Mouse (Mus musculus) ES-E14 (cell line): ENCODE measurements around the gene Ndufs6. TPM values are rescaled to one million over a fixed set of nuclear protein-coding genes. Genes with fewer than 3 reads are reported as not detected.

Experiments used
- DNase-seq: peaks from one replicate; pipeline ENCODE4 v3.0.0-alpha.2; 2013; ENCODE audit warnings: low read depth, low spot score
- H3K27ac ChIP-seq: 2 replicates; pipeline ENCODE4 v1.5.1; 2012; ENCODE audit warnings: low read depth, mild to moderate bottlenecking, low read length, moderate library complexity, mixed read lengths; ENCODE audit not compliant: poor library complexity, insufficient read depth, severe bottlenecking
- H3K36me3 ChIP-seq: 2 replicates; pipeline ENCODE4 v1.6.1; 2012; ENCODE audit warnings: mild to moderate bottlenecking, low read length, moderate library complexity, mixed read lengths; ENCODE audit not compliant: control insufficient read depth, poor library complexity, insufficient read depth, severe bottlenecking
- H3K4me1 ChIP-seq, 2 experiments: fragments of 150-350 bp in 1 of 2; sonication (generic) in 1 of 2; 2 replicates each; pipeline ENCODE4 v1.6.1; 2012; ENCODE audit warnings: low read length in 2 of 2, mild to moderate bottlenecking in 1 of 2, mixed read lengths in 1 of 2; ENCODE audit not compliant: control insufficient read depth in 2 of 2, insufficient read depth in 2 of 2, poor library complexity in 1 of 2
- H3K4me3 ChIP-seq, 2 experiments: fragments of 150-350 bp in 1 of 2; sonication (generic) in 1 of 2; 2 replicates each; pipeline ENCODE4 v1.5.1; 2012; ENCODE audit warnings: low read length in 2 of 2, low read depth in 1 of 2, mild to moderate bottlenecking in 1 of 2, mixed read lengths in 1 of 2; ENCODE audit not compliant: insufficient read depth in 1 of 2, poor library complexity in 1 of 2, severe bottlenecking in 1 of 2
- H3K9ac ChIP-seq: 2 replicates; pipeline ENCODE4 v1.6.1; 2012; ENCODE audit warnings: low read depth, mild to moderate bottlenecking, low read length, mixed read lengths; ENCODE audit not compliant: poor library complexity, insufficient read depth, severe bottlenecking
- H3K9me3 ChIP-seq: fragments of 150-350 bp; sonication (generic); 2 replicates; pipeline ENCODE4 v1.6.1; 2012; ENCODE audit warnings: low read depth, mild to moderate bottlenecking, low read length; ENCODE audit not compliant: control insufficient read depth, insufficient read depth
- CHD2 ChIP-seq: IDR thresholded peaks from 2 replicates; pipeline ENCODE4 v1.6.1; 2014; ENCODE audit warnings: mild to moderate bottlenecking, low read depth, low read length, inconsistent platforms
- HCFC1 ChIP-seq: IDR thresholded peaks from 2 replicates; pipeline ENCODE4 v1.6.1; 2012; ENCODE audit warnings: low read length, inconsistent platforms, borderline replicate concordance; ENCODE audit not compliant: insufficient read depth
- MAFK ChIP-seq: IDR thresholded peaks from 2 replicates; pipeline ENCODE4 v1.6.1; 2014; ENCODE audit warnings: mild to moderate bottlenecking, low read depth, low read length, inconsistent platforms; ENCODE audit not compliant: insufficient read depth
- ZC3H11A ChIP-seq: IDR thresholded peaks from 2 replicates; pipeline ENCODE4 v1.6.1; 2012; ENCODE audit warnings: low read depth, mild to moderate bottlenecking, inconsistent platforms, low read length, borderline replicate concordance
- ZNF384 ChIP-seq: IDR thresholded peaks from 2 replicates; pipeline ENCODE4 v1.6.1; 2012; ENCODE audit warnings: low read depth, low read length, inconsistent platforms
- in situ Hi-C, 2 experiments: fragments of 600-800 bp; cut with MboI; formaldehyde crosslinking; loops; one replicate each; pipeline ENCODE4 v1.15.1; 2025; ENCODE audit warnings: low sequenced_read_pairs in 2 of 2, inconsistent platforms in 1 of 2; ENCODE audit not compliant: unreplicated experiment in 2 of 2
- total RNA-seq: library from RNA; depleted of rRNA; stranded (reverse); fragments of 300-350 nt; gene quantifications from 2 replicates; pipeline ENCODE4 v1.2.3, GENCODE M21; 2012

The Ndufs6 gene
- total RNA-seq, 1 experiment = 214 TPM

DNA sequence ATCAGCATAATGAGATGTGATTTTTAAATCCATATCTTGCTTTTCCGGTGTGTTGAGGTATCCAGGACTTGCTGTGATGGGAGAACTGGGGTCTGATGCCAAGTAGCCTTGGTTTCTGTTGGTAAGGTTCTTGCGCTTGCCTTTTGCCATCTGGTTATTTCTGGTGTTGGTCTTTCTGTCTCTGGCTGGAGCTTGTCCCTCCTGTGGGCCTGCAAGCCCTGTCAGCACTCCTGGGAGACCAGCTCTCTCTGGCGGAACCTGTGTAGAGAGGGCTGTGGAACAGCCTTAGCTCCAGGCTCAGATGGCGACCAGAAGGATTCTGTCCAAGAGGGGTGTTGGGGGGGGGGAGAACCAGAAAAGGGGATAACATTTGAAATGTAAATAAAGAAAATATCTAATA lies 18.4 kb upstream of the Ndufs6 start:
- H3K27ac ChIP-seq = peak overlapping the region; percentile 94
- TF ChIP-seq CHD2 (no peak), ZC3H11A (no peak), MAFK (no peak), ZNF384 (no peak), HCFC1 (no peak)
- DNase-seq = no peak
- no peaks in the 10 kb centered on the region for H3K9me3 ChIP-seq
- peak overlapping the region; percentile 37 to 68 for H3K4me3 ChIP-seq
- H3K9ac ChIP-seq = peak overlapping the region; percentile 83
- peaks cover 5% of the 10 kb centered on the region; the same call in 1 of the 2 replicates for H3K36me3 ChIP-seq
- peaks cover 3 to 10% of the 10 kb centered on the region in 2 experiments; a peak in 3 of 4 replicates for H3K4me1 ChIP-seq
- in situ Hi-C loops = no loop called here

DNA sequence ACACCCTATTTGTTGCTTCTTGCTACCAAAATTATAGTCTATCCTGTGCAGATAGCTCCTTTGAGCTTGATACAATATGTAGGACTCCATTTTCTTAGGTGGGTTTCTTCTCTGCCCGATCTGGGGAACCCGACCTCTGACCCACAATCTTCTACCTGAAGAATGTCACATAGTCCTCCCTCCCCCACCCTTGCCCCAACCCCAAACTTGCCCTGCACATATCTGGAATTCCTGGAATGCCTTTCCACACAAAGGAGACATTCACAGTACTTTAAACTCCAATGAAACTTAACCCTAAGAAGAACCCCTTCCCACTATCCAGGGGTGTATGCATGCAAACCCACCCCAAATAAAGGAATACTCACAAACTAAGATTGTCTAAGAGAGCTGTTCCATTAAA lies 17.8 kb upstream of the Ndufs6 start:
- Histone ChIP-seq H3K9me3 (no peaks in the 10 kb centered on the region), H3K9ac (peak overlapping the region; percentile 73; the same call in 1 of the 2 replicates), H3K27ac (peak overlapping the region; percentile 94; the same call in 1 of the 2 replicates), H3K4me3 (peak overlapping the region; percentile 43 to 68), H3K36me3 (peaks cover 6% of the 10 kb centered on the region; the same call in 1 of the 2 replicates), H3K4me1 (peaks cover 3 to 8% of the 10 kb centered on the region in 2 experiments; a peak in 3 of 4 replicates)
- peak; percentile 79 for DNase-seq
- TF ChIP-seq ZNF384 = no peak
- TF ChIP-seq MAFK = no peak
- TF ChIP-seq ZC3H11A = no peak
- peak; percentile 69; the same call in 1 of the 2 replicates for TF ChIP-seq CHD2
- no peak for TF ChIP-seq HCFC1
- in situ Hi-C loops = no loop called here

DNA sequence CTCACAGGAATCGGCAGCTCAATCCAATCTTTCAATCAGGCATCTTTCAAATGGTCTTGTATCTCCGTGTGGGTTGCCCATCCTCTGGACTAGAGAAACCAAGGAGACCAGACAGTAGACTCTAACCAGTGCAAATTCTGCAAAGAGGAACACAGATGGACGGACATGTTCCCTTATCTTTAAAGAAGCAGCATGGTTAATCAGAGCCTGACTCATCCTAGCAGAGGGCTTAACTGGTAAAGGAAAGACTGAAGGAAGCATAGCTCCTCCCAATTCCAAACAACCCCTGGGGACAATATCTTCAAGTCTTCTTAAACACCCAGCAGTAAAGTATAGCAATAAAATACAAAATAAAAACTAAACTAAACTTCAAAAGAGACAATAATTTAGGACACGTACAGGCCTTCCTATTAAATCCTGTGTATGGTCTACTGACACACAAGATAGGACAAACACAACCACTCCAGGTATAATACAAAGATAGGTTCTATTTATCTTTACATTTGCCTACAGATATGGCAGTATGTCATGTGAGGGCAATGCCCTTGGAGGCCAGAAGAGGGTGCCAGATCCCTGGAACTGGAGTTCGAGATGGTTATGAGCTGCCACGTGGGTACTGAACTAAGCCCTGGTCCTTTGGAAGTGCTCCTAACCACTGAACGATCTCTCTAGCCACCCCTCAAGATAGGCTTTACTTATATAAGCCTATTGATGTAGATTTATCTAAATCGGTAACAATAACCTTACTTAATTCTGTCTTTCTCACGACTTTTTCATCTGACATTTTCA lies 17.0 kb upstream of the Ndufs6 start:
- H3K27ac ChIP-seq = peak overlapping the region; percentile 79; the same call in 1 of the 2 replicates
- H3K36me3 ChIP-seq = peaks cover 6% of the 10 kb centered on the region; the same call in 1 of the 2 replicates
- TF ChIP-seq HCFC1 (0 out of 2 replicates have a peak, but pooled peaks have one; percentile 24), ZNF384 (no peak), ZC3H11A (peak; percentile 88), CHD2 (0 out of 2 replicates have a peak, but pooled peaks have one; percentile 51), MAFK (no peak)
- in situ Hi-C loops = no loop called here
- DNase-seq = peak; percentile 80
- H3K9ac ChIP-seq = peak overlapping the region; percentile 73; the same call in 1 of the 2 replicates
- H3K9me3 ChIP-seq = no peaks in the 10 kb centered on the region
- peaks cover 2 to 3% of the 10 kb centered on the region in 2 experiments; a peak in 3 of 4 replicates for H3K4me1 ChIP-seq
- peak overlapping the region; percentile 43 to 68 for H3K4me3 ChIP-seq

DNA sequence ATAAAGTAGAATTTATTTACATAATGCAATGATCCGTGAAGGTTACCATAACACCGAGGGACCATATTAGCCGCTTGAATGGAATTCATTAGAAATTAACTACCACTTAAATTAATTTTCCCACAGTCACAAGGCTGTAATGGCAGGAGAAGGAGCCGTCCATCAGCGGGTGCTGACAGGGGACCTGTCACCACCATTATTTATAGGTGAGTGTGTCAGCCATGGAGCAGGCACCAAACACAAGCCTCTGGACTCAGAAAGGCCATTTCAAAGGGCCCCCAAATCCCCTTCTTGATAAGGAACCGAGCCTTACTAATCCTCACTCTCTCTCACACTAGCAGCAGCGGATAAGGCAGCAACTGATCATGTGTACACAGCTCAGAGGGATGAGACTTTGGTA lies 8.4 kb upstream of the Ndufs6 start:
- in situ Hi-C loops = no loop called here
- no peak for TF ChIP-seq MAFK
- TF ChIP-seq ZC3H11A = no peak
- no peak for TF ChIP-seq CHD2
- TF ChIP-seq HCFC1 = no peak
- TF ChIP-seq ZNF384 = no peak
- Histone ChIP-seq H3K4me3 (no peak overlapping the region), H3K9ac (no peak overlapping the region), H3K4me1 (peaks cover under 1 to 11% of the 10 kb centered on the region in 2 experiments; a peak in 3 of 4 replicates), H3K9me3 (no peaks in the 10 kb centered on the region), H3K36me3 (peaks cover under 1% of the 10 kb centered on the region; the same call in 1 of the 2 replicates), H3K27ac (no peak overlapping the region)
- DNase-seq = no peak
